Mouse (Mus musculus): ENCODE results near the gene Ube2z. TPM values are rescaled to one million over a fixed set of nuclear protein-coding genes. Genes with fewer than 3 reads are reported as not detected.
A peak's percentile ranks its signal among the peaks of the same experiment; 100 is the strongest.
"Not testable (repeated sequence)": the region's sequence is repeated elsewhere in the genome, so short reads cannot be mapped to it uniquely, and the experiment has no call there.

Gene Ube2z
- 28.6 and 28.7 TPM in 2 replicates for polyA plus RNA-seq (2016; fragmentation: Nextera tagmentation; extraction: Ambion mirVana)

GRCm38 (mm10) chr11:96065215-96065911, at the start of gene Ube2z:
TSS of gene Ube2z (minus strand) at chr11:96065388.
- peaks cover 37% of the 10 kb centered on the region for H3K36me3 ChIP-seq
- H3K27ac ChIP-seq: peak within 1 kb of the TSS; percentile 97
- H3K4me1 ChIP-seq (replicated peaks): peaks cover 28% of the 10 kb centered on the region
- peak within 1 kb of the TSS; percentile 97 for H3K4me3 ChIP-seq
- DNase-seq (ENCODE audit: low spot score): peak; percentile 96
- 5% methylated on average over 50 of the region's 50 CpGs for WGBS
- H3K27me3 ChIP-seq (ENCODE audit: insufficient read depth, poor library complexity, severe bottlenecking): no peaks in the 10 kb centered on the region
- H3K9me3 ChIP-seq: no peaks in the 10 kb centered on the region

GRCm38 (mm10) chr11:96114077-96114476, 48.9 kb upstream of the Ube2z start:
- Histone ChIP-seq H3K9me3 (no peaks in the 10 kb centered on the region), H3K27ac (no peak overlapping the region)
- 73% methylated on average over 2 of the region's 2 CpGs for WGBS

DNA sequence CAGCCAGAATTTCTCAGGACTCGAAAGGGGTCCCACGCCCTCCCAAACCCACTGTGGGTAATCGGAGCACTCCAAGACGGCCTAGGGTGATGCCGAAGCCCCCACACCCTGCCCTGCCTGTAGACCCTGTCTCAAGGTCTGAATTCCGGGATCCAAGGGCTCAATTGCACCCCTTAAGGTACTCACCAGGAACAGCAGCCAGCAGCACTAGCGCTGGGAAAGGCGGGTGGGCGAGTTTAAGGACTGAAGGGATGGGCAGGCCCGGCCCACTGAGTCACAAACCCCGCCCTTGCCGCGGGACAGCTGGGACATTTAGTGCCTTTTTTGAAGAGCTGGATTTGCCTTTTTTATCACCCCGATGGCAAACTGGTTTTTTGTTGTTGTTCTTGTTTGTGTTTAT, 46.6 kb upstream of the Ube2z start, which contains the start of gene Calcoco2:
Gene Calcoco2 (minus strand): TSS at position 214 of the 400 bp plus-strand sequence.
- Histone ChIP-seq H3K9me3 (no peaks in the 10 kb centered on the region), H3K4me1 (replicated peaks) (no peaks in the 10 kb centered on the region), H3K4me3 (no peak within 1 kb of the TSS), H3K27me3 (ENCODE audit: insufficient read depth, poor library complexity, severe bottlenecking) (no peaks in the 10 kb centered on the region), H3K27ac (no peak within 1 kb of the TSS), H3K36me3 (no peaks in the 10 kb centered on the region)
- no peak for DNase-seq (ENCODE audit: low spot score)
- 40% methylated on average over 14 of the region's 14 CpGs for WGBS

More at GRCm38 (mm10) chr11:96114077-96114476, 48.9 kb upstream of the Ube2z start:
- DNase-seq (ENCODE audit: low spot score): no peak
- H3K36me3 ChIP-seq: no peaks in the 10 kb centered on the region
- H3K4me1 ChIP-seq (replicated peaks): no peaks in the 10 kb centered on the region
- H3K27me3 ChIP-seq (ENCODE audit: insufficient read depth, poor library complexity, severe bottlenecking): no peaks in the 10 kb centered on the region
- H3K4me3 ChIP-seq: no peak overlapping the region

DNA sequence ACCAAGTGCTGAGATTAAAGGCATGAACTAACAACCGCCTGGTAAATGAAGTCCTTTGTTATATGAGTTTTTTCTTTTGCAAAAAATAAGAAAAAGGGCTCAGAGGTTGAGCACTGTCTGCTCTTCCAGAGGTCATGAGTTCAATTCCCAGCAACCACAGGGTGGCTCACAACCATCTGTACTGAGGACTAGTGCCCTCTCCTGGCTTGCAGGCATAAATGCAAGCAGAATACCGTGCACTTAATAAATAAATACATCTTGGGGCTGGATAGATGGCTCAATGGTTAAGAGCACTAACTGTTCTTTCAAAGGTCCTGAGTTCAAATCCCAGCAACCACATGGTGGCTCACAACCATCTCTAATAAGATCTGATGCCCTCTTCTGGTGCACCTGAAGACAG, 45.8 kb upstream of the Ube2z start:
- not testable (repeated sequence) for H3K4me3 ChIP-seq; H3K4me1 ChIP-seq (replicated peaks)

GRCm38 (mm10) chr11:96108376-96108775, 43.2 kb upstream of the Ube2z start:
- Histone ChIP-seq H3K27ac (no peak overlapping the region), H3K9me3 (no peaks in the 10 kb centered on the region), H3K36me3 (no peaks in the 10 kb centered on the region), H3K4me1 (replicated peaks) (no peaks in the 10 kb centered on the region), H3K27me3 (ENCODE audit: insufficient read depth, poor library complexity, severe bottlenecking) (0 out of 2 replicates have a peak, but pooled peaks cover 3% of the 10 kb centered on the region), H3K4me3 (no peak overlapping the region)
- DNase-seq (ENCODE audit: low spot score): no peak
- 84% methylated on average over 1 of the region's 1 CpGs for WGBS

More for the DNA sequence above, 45.8 kb upstream of the Ube2z start:
- not testable (repeated sequence) for H3K27ac ChIP-seq; H3K27me3 ChIP-seq (ENCODE audit: insufficient read depth, poor library complexity, severe bottlenecking); H3K9me3 ChIP-seq; DNase-seq (ENCODE audit: low spot score); H3K36me3 ChIP-seq
- 56% methylated on average over 2 of the region's 2 CpGs for WGBS

- DNase-seq (ENCODE audit: low spot score): peak; percentile 56
- WGBS: 10% methylated on average over 3 of the region's 3 CpGs
- no peaks in the 10 kb centered on the region for H3K4me1 ChIP-seq (replicated peaks)
- no peak overlapping the region for H3K4me3 ChIP-seq
- H3K9me3 ChIP-seq: no peaks in the 10 kb centered on the region
- no peak overlapping the region for H3K27ac ChIP-seq
- peaks cover 8% of the 10 kb centered on the region for H3K27me3 ChIP-seq (ENCODE audit: insufficient read depth, poor library complexity, severe bottlenecking)
- no peaks in the 10 kb centered on the region for H3K36me3 ChIP-seq
Observed at GRCm38 (mm10) chr11:96093361-96093760, 28.2 kb upstream of the Ube2z start.

- WGBS: 50% methylated on average over 7 of the region's 7 CpGs
- no peak for DNase-seq (ENCODE audit: low spot score)
- H3K4me1 ChIP-seq (replicated peaks): no peaks in the 10 kb centered on the region
- no peak overlapping the region for H3K27ac ChIP-seq
- H3K36me3 ChIP-seq: no peaks in the 10 kb centered on the region
- 0 out of 2 replicates have a peak, but pooled peaks cover 3% of the 10 kb centered on the region for H3K9me3 ChIP-seq
- H3K27me3 ChIP-seq (ENCODE audit: insufficient read depth, poor library complexity, severe bottlenecking): peaks cover 3% of the 10 kb centered on the region
- no peak overlapping the region for H3K4me3 ChIP-seq
Observed at GRCm38 (mm10) chr11:96092674-96093291, 27.6 kb upstream of the Ube2z start.

DNA sequence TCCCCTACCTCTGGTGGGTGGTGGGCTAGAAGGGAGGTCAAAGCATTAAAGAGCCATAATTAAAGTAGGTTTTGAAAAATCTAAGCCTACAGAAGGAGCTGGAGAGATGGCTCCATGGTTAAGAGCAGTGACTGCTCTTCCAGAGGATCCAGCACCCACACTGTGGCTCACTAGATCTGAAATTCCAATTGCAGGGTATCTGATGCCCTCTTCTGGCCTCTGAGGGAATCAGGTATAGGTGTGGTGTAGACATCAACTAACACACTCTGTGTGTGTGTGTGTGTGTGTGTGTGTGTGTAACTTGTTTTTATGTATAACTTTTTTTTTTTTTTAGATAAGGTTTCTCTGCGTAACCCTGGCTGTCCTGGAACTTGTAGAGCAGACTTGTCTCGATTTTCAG, 25.9 kb upstream of the Ube2z start:
- no peak overlapping the region for H3K4me3 ChIP-seq
- 68% methylated on average over 2 of the region's 2 CpGs for WGBS
- no peaks in the 10 kb centered on the region for H3K4me1 ChIP-seq (replicated peaks)
- DNase-seq (ENCODE audit: low spot score): peak; percentile 7
- 0 out of 2 replicates have a peak, but pooled peaks cover 4% of the 10 kb centered on the region for H3K9me3 ChIP-seq
- peaks cover 3% of the 10 kb centered on the region; the same call in 1 of the 2 replicates for H3K27me3 ChIP-seq (ENCODE audit: insufficient read depth, poor library complexity, severe bottlenecking)
- H3K36me3 ChIP-seq: no peaks in the 10 kb centered on the region
- H3K27ac ChIP-seq: no peak overlapping the region

DNA sequence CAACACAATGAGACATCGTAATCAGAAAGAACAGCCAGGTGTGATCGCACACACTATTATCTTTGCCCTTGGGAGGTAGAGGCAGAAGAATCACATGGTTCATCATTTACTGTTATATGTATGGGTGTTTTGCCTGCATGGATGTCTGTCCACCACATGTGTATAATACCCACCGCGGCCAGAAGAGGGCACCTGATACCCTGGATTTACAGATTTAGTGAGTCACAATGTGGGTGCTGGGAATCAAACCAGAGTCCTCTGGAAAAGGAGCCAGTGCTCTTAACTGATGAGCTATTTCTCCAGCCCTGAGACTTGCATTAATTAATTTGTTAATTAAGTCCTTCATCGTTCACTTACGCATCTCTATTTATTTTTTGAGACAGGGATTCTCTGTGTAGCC, 22.8 kb upstream of the Ube2z start:
- Histone ChIP-seq H3K4me3 (no peak overlapping the region), H3K9me3 (0 out of 2 replicates have a peak, but pooled peaks cover 4% of the 10 kb centered on the region), H3K4me1 (replicated peaks) (no peaks in the 10 kb centered on the region), H3K36me3 (no peaks in the 10 kb centered on the region), H3K27me3 (ENCODE audit: insufficient read depth, poor library complexity, severe bottlenecking) (peaks cover 2% of the 10 kb centered on the region; the same call in 1 of the 2 replicates), H3K27ac (no peak overlapping the region)
- WGBS: 90% methylated on average over 6 of the region's 6 CpGs
- no peak for DNase-seq (ENCODE audit: low spot score)

GRCm38 (mm10) chr11:96082682-96083081, 17.5 kb upstream of the Ube2z start:
- no peak for DNase-seq (ENCODE audit: low spot score)
- WGBS: 81% methylated on average over 3 of the region's 3 CpGs
- no peaks in the 10 kb centered on the region for H3K4me1 ChIP-seq (replicated peaks)
- no peak overlapping the region for H3K4me3 ChIP-seq
- no peaks in the 10 kb centered on the region for H3K9me3 ChIP-seq
- H3K27me3 ChIP-seq (ENCODE audit: insufficient read depth, poor library complexity, severe bottlenecking): no peaks in the 10 kb centered on the region
- no peaks in the 10 kb centered on the region for H3K36me3 ChIP-seq
- H3K27ac ChIP-seq: no peak overlapping the region

- DNase-seq (ENCODE audit: low spot score): no peak
- peaks cover 5% of the 10 kb centered on the region; the same call in 1 of the 2 replicates for H3K4me1 ChIP-seq (replicated peaks)
- H3K27ac ChIP-seq: no peak overlapping the region
- WGBS: 86% methylated on average over 5 of the region's 5 CpGs
- no peaks in the 10 kb centered on the region for H3K27me3 ChIP-seq (ENCODE audit: insufficient read depth, poor library complexity, severe bottlenecking)
- no peaks in the 10 kb centered on the region for H3K9me3 ChIP-seq
- no peaks in the 10 kb centered on the region for H3K36me3 ChIP-seq
- H3K4me3 ChIP-seq: no peak overlapping the region
Observed at GRCm38 (mm10) chr11:96080736-96081135, 15.5 kb upstream of the Ube2z start.

GRCm38 (mm10) chr11:96076221-96077105, 11.3 kb upstream of the Ube2z start:
- Histone ChIP-seq H3K9me3 (no peaks in the 10 kb centered on the region), H3K36me3 (peaks cover 17% of the 10 kb centered on the region), H3K27ac (peak overlapping the region; percentile 86), H3K4me3 (peak overlapping the region; percentile 79), H3K4me1 (replicated peaks) (peaks cover 23% of the 10 kb centered on the region), H3K27me3 (ENCODE audit: insufficient read depth, poor library complexity, severe bottlenecking) (no peaks in the 10 kb centered on the region)
- DNase-seq (ENCODE audit: low spot score): no peak
- 71% methylated on average over 13 of the region's 13 CpGs for WGBS
